Mouse (Mus musculus): ENCODE measurements around the gene Ip6k3. TPM values are rescaled to one million over a fixed set of nuclear protein-coding genes. Genes with fewer than 3 reads are reported as not detected.

Gene Ip6k3
- polyA plus RNA-seq, 1 experiment from 2014 or later: 0.31 TPM

DNA sequence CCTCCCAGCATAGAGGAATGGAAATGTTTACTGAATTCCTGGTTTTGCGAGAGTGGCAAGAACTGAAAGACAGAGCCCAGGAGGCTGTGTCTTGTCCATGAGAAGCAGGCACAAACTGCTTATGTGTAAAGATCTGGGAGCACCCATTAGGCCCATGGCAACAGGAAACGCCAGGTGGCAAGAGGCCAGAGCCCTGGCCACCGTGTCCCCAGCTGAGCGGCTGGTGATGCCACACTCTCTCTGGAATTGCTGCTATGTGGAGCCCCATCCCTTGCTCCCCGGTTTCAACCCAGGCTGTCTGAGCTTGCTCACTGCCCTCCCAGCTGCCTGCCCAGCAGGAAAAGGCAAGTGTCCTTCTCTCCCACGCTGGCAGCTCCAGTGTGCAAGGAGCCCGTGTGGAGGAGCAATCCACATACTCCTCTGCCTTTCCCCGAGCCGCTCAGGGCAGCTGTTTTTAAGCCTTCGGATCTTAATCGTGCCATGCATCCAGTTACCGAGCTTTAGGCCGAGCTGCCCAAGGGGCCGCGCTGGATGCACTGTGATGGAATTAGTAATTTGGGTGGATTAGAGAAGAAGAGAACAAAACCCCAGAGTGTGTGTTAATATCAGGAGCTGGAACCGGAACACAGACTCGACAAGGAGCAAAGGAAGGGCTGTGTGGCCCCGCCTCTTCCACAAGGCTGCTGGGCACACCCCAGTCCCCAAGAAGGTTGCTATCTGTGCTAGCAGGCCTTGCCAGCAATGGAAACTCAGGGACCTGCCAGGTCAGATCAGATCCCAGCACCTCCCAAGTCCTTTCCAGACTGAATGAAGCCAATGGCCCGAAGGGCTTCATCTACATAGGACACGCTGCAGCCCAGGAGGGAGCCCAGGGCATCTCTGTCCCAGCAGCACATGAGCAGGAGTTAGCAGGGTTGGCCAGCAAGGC, 26.9 kb upstream of the Ip6k3 start:
- Histone ChIP-seq H3K4me1 (replicated peaks) (peaks cover 23% of the 10 kb centered on the region), H3K27me3 (ENCODE audit: insufficient read depth, poor library complexity, severe bottlenecking) (no peaks in the 10 kb centered on the region), H3K36me3 (peaks cover 100% of the 10 kb centered on the region), H3K4me3 (no peak overlapping the region; the same call in 1 of the 2 replicates), H3K27ac (peak overlapping the region; percentile 23; the same call in 1 of the 2 replicates), H3K9me3 (no peaks in the 10 kb centered on the region)
- DNase-seq (ENCODE audit: low spot score): no peak
- 67% methylated on average over 20 of the region's 20 CpGs for WGBS

DNA sequence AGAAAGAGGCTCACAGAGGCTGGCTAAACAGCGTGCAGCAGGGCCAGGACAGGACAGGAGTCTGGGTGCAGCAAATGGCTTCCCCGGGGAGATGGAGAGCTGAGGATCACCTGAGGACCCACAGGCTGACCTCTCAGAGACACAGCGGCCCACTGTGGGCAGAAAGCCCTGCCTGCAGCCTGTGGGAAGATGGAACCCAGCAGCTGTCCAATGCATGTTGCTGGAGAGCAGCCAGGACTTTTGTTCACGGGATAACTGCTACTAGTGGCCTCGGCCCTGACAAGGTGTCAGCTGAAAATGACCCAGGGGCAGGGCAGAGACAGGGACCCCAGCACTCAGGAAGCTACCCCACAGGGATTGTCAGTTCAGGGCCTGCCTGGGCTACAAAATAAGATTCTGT, 24.2 kb upstream of the Ip6k3 start:
- no peaks in the 10 kb centered on the region for H3K27me3 ChIP-seq (ENCODE audit: insufficient read depth, poor library complexity, severe bottlenecking)
- peaks cover 75% of the 10 kb centered on the region for H3K36me3 ChIP-seq
- H3K4me3 ChIP-seq: no peak overlapping the region
- H3K4me1 ChIP-seq (replicated peaks): peaks cover 41% of the 10 kb centered on the region
- no peaks in the 10 kb centered on the region for H3K9me3 ChIP-seq
- H3K27ac ChIP-seq: no peak overlapping the region
- WGBS: 86% methylated on average over 5 of the region's 5 CpGs
- DNase-seq (ENCODE audit: low spot score): no peak

DNA sequence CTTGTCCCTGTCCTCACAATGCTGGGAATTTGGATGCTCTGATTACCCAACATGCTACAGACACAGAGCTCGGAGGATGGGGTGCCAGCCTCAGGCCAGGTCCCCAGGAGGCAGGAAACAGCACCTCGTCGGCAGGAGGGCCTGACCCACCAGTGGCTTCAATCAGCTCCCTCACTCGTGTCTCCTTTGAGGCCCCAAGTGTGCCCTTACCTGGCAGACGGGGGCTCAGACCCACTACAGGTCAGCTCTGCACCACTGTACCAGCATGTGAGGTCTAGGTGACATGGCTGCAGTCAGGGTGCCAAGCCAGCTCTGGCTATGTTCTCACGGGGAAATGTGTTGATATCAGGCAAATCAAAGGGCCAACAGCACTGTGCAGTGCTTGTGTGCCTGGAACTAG, 23.6 kb upstream of the Ip6k3 start:
- Histone ChIP-seq H3K4me1 (replicated peaks) (peaks cover 41% of the 10 kb centered on the region), H3K27ac (no peak overlapping the region), H3K4me3 (no peak overlapping the region), H3K27me3 (ENCODE audit: insufficient read depth, poor library complexity, severe bottlenecking) (no peaks in the 10 kb centered on the region), H3K9me3 (no peaks in the 10 kb centered on the region), H3K36me3 (peaks cover 69% of the 10 kb centered on the region)
- no peak for DNase-seq (ENCODE audit: low spot score)
- 86% methylated on average over 6 of the region's 6 CpGs for WGBS

DNA sequence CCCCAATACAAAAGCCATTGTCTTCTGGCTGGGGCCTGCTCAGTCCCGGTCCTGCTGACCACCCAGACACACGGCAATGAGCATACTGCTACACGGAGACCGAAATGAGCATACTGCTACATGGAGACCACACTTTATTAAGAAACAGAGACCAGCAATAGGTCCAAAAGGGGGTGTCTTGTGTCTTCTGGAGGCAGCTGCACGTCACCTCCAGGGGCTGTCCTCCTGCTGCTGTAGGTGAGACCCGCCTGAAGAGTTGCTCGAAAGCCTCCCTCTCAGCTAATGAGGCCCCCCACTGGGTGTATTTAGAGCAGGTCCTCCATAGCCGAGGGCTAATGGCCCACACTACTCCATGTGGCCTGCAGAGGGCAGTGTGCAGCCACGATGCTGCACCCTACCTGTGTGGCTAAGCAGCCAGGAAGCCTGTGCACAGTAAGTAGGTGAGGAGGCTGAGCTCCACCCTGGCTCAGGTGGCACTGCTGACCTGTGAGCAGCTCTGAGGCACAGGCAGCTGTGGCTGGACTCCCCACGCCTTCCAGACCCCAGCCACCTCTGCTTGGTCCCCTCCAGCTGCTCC, 22.1 kb upstream of the Ip6k3 start:
- Histone ChIP-seq H3K27me3 (ENCODE audit: insufficient read depth, poor library complexity, severe bottlenecking) (no peaks in the 10 kb centered on the region), H3K4me1 (replicated peaks) (peaks cover 29% of the 10 kb centered on the region), H3K9me3 (no peaks in the 10 kb centered on the region), H3K27ac (peak overlapping the region; percentile 14; the same call in 1 of the 2 replicates), H3K36me3 (peaks cover 55% of the 10 kb centered on the region), H3K4me3 (no peak overlapping the region)
- WGBS: 40% methylated on average over 10 of the region's 10 CpGs
- peak; percentile 67 for DNase-seq (ENCODE audit: low spot score)

DNA sequence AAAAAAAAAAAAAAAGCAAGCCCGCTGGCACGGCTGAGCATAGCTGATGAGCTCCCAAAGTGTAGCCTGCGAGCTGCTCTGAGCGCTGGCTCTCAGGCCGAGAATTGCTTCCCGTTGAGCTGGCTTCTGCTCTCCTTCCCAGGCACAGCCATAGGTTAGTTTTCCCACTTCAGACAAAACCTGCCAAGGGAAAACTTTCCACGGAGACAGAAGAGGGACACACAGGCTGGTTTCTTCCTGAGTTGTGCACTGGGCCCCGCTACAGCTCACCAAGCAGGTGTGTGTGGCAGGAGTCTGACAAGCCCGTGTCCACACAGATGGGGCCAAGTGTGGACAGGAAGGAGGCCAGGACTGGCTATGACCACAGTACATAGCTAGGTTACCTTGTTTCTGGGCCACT, 21.3 kb upstream of the Ip6k3 start:
- 82% methylated on average over 9 of the region's 9 CpGs for WGBS
- no peaks in the 10 kb centered on the region for H3K9me3 ChIP-seq
- H3K4me3 ChIP-seq: no peak overlapping the region
- H3K4me1 ChIP-seq (replicated peaks): peaks cover 24% of the 10 kb centered on the region
- no peaks in the 10 kb centered on the region for H3K27me3 ChIP-seq (ENCODE audit: insufficient read depth, poor library complexity, severe bottlenecking)
- DNase-seq (ENCODE audit: low spot score): no peak
- H3K36me3 ChIP-seq: peaks cover 46% of the 10 kb centered on the region
- H3K27ac ChIP-seq: peak overlapping the region; percentile 45; the same call in 1 of the 2 replicates

DNA sequence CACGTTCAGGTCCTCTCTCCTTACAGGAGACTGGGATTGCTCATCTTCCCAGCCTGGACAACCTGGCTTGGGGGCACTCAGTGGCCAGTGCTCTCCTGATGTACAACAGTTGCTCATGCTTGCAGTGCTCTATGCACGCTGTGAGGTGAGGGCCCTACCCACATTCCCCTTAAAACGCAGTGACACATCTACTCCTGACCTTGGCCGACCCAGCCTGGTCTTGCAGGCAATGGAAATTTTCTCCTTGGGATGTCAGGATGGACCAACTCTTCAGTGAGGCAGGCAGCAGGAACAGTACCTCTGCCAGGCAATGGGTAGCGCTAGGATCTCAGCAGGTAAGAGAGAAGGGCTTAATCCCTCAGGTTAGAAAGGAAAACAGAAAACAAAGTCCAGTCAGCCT, 19.5 kb upstream of the Ip6k3 start:
- H3K9me3 ChIP-seq: no peaks in the 10 kb centered on the region
- WGBS: 62% methylated on average over 5 of the region's 5 CpGs
- H3K27me3 ChIP-seq (ENCODE audit: insufficient read depth, poor library complexity, severe bottlenecking): no peaks in the 10 kb centered on the region
- no peak overlapping the region for H3K4me3 ChIP-seq
- DNase-seq (ENCODE audit: low spot score): no peak
- H3K4me1 ChIP-seq (replicated peaks): peaks cover 24% of the 10 kb centered on the region
- H3K36me3 ChIP-seq: peaks cover 28% of the 10 kb centered on the region
- H3K27ac ChIP-seq: 0 out of 2 replicates have a peak overlapping the region, but pooled peaks have one; percentile 50

DNA sequence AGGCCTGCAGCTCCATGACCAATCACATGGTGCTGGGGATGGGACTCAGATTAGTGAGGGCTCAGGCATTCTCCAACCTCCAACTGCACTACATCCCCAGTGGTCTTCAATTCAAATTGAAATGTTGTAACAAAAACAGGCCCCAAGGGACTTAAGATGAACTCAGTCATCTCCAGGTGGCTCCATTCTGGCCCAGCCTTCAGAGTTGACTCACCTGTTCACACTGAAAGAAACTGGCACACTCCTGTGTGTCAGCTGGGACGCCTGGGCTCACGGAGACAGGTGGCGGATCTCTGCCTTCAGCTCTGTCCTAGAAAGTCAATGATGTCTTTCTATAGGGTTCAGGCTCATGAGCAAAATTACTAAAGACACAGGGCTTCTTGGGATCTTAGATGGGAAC, 18.5 kb upstream of the Ip6k3 start:
- Histone ChIP-seq H3K4me3 (no peak overlapping the region), H3K9me3 (no peaks in the 10 kb centered on the region), H3K27ac (no peak overlapping the region), H3K36me3 (peaks cover 18% of the 10 kb centered on the region), H3K4me1 (replicated peaks) (peaks cover 31% of the 10 kb centered on the region), H3K27me3 (ENCODE audit: insufficient read depth, poor library complexity, severe bottlenecking) (no peaks in the 10 kb centered on the region)
- DNase-seq (ENCODE audit: low spot score): no peak
- 85% methylated on average over 3 of the region's 3 CpGs for WGBS

DNA sequence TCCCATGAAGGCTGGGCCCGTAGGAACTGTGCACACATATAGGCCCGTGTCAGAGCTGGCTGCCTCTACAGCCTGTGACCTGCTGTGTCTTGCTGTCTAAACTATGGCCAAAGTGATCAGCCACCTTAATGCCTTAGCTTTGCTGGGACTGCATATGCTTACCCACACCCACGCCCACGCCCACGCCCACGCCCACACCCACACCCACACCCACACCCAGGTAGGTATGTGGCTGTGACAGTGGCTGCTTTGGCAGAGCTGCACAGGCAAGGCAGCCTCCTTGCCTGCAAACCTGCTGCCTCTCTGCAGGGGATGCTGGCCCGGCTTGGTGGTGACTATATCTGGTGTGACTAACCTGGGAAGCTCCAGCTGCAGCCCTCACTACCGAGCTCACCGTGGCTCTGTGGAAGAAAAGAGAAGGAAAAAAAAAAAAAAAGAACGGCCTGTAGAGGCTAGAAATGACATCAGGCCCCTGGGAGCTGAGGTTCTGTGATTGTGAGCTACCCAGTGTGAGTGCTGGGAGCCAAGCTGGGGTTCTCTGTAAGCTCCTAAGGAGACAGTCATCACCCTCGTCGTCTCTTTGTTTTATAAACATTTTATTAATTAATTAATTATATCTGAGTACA, 16.2 kb upstream of the Ip6k3 start:
- Histone ChIP-seq H3K36me3 (no peaks in the 10 kb centered on the region), H3K4me1 (replicated peaks) (peaks cover 27% of the 10 kb centered on the region), H3K27me3 (ENCODE audit: insufficient read depth, poor library complexity, severe bottlenecking) (no peaks in the 10 kb centered on the region), H3K4me3 (no peak overlapping the region), H3K27ac (no peak overlapping the region), H3K9me3 (no peaks in the 10 kb centered on the region)
- 87% methylated on average over 12 of the region's 12 CpGs for WGBS
- no peak for DNase-seq (ENCODE audit: low spot score)

- no peaks in the 10 kb centered on the region for H3K9me3 ChIP-seq
- H3K27ac ChIP-seq: no peak overlapping the region
These were observed 14.8 kb upstream of the Ip6k3 start for GRCm38 (mm10) chr17:27182401-27182800.

GRCm38 (mm10) chr17:27181666-27182065, 14.1 kb upstream of the Ip6k3 start:
- WGBS: 29% methylated on average over 3 of the region's 3 CpGs
- Histone ChIP-seq H3K9me3 (no peaks in the 10 kb centered on the region), H3K4me3 (no peak overlapping the region), H3K27me3 (ENCODE audit: insufficient read depth, poor library complexity, severe bottlenecking) (no peaks in the 10 kb centered on the region), H3K27ac (peak overlapping the region; percentile 60), H3K36me3 (no peaks in the 10 kb centered on the region), H3K4me1 (replicated peaks) (peaks cover 18% of the 10 kb centered on the region)
- no peak for DNase-seq (ENCODE audit: low spot score)

More at GRCm38 (mm10) chr17:27182401-27182800, 14.8 kb upstream of the Ip6k3 start:
- WGBS: 71% methylated on average over 5 of the region's 5 CpGs
- DNase-seq (ENCODE audit: low spot score): no peak
- Histone ChIP-seq H3K36me3 (no peaks in the 10 kb centered on the region), H3K4me1 (replicated peaks) (peaks cover 16% of the 10 kb centered on the region), H3K4me3 (no peak overlapping the region), H3K27me3 (ENCODE audit: insufficient read depth, poor library complexity, severe bottlenecking) (no peaks in the 10 kb centered on the region)

DNA sequence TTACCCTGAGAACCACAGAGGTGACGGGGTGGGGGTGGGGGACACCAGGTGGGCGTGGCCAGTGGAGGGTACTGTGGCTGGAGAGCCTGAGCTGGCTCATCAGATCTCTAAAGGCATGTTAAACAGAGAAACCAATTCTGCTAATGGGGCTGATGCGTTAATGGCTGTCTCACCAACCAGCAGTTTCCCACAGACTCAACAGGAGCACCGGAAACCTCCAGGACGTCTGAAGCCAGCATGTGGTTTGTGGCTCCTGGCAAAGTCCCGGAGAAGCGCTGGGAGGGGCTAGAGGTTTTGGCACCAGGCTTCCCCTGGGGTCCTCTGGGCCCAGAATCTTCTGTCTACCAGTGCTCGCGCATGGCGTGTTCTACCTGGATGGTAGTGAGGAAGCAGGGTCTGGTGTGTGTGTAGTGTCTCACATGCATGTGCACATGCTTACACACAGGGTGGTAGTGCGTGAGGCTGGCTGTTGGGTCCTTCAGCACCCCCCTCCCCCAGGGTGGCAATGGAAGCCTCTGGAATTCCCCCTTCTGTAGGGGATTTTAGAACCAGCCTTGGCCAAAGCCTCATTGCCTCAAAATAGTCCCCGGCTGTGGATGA, 12.2 kb upstream of the Ip6k3 start:
- peak overlapping the region; percentile 56; the same call in 1 of the 2 replicates for H3K27ac ChIP-seq
- H3K4me3 ChIP-seq: no peak overlapping the region
- 71% methylated on average over 12 of the region's 12 CpGs for WGBS
- no peak for DNase-seq (ENCODE audit: low spot score)
- no peaks in the 10 kb centered on the region for H3K9me3 ChIP-seq
- H3K4me1 ChIP-seq (replicated peaks): peaks cover 36% of the 10 kb centered on the region
- H3K27me3 ChIP-seq (ENCODE audit: insufficient read depth, poor library complexity, severe bottlenecking): no peaks in the 10 kb centered on the region
- H3K36me3 ChIP-seq: no peaks in the 10 kb centered on the region

DNA sequence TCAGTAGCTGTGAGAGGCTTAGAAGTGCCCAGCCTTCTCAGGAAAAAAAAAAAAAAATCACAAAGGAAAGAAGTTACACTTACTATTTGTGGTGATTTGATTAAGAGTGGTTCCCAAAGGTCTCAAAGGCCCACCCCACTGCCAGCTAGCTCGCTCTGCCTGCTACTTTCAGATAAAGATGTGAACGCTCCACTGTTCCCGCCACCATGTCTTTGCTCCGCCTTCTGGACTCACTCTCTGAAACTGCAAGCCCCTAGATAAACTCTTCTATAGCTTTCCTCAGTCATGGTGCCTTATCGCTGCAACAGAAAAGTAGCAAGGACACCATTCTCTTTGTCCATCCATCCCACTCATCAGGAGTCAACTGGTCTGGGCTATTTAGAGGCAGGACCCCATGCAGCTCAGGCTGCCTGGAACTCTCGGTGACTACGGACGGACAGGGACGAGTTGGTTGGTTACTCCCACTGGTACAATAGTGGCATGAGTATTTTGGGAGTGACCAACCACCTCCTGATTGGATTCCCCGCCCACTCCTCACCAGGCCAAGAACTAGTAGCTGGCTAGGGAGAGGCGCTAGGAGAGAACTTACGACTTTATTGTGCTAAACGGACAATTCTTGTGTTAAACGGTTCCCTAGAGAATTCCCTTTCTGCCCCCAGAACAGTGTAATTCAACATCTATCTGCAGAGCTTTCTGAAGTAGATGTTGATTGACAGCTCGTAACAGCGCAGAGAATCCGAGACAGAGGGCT, 11.0 kb upstream of the Ip6k3 start:
- Histone ChIP-seq H3K4me3 (no peak overlapping the region), H3K27ac (no peak overlapping the region; the same call in 1 of the 2 replicates), H3K9me3 (no peaks in the 10 kb centered on the region), H3K36me3 (no peaks in the 10 kb centered on the region), H3K4me1 (replicated peaks) (peaks cover 36% of the 10 kb centered on the region), H3K27me3 (ENCODE audit: insufficient read depth, poor library complexity, severe bottlenecking) (no peaks in the 10 kb centered on the region)
- WGBS: 87% methylated on average over 17 of the region's 17 CpGs
- no peak for DNase-seq (ENCODE audit: low spot score)

All from hindbrain, embryonic 10.5 days (tissue).